Mouse (Mus musculus): ENCODE results near the gene Gm14214. TPM values are rescaled to one million over a fixed set of nuclear protein-coding genes. Genes with fewer than 3 reads are reported as not detected.

Gene Gm14214
- polyA plus RNA-seq, 1 experiment, result not detected

- no peak overlapping the region for H3K27ac ChIP-seq (ENCODE audit: insufficient read depth, low read depth, low read length)
- peaks cover 3% of the 10 kb centered on the region; the same call in 1 of the 2 replicates for H3K4me1 ChIP-seq (ENCODE audit: control insufficient read depth, insufficient read depth, low read length)
- TF ChIP-seq POLR2A (IDR thresholded peaks at IDR 0.05; ENCODE audit: low read depth, low read length), result no peak
- no peak for TF ChIP-seq CTCF (conservative IDR thresholded peaks at IDR 0.05; ENCODE audit: insufficient read depth, insufficient read length, low read depth, low read length)
- 40% methylated on average over 2 of the region's 2 CpGs for WGBS
- DNase-seq, result no peak
- H3K27me3 ChIP-seq (replicated peaks; ENCODE audit: control insufficient read depth, insufficient read depth, low read length), result no peaks in the 10 kb centered on the region
- no peak overlapping the region for H3K4me3 ChIP-seq (ENCODE audit: insufficient read depth, low read depth, low read length)
- H3K36me3 ChIP-seq (ENCODE audit: control insufficient read depth, insufficient read depth, low read length), result no peaks in the 10 kb centered on the region
These were observed 37.9 kb downstream of the Gm14214 start for GRCm38 (mm10) chr2:154731916-154732315.

DNA sequence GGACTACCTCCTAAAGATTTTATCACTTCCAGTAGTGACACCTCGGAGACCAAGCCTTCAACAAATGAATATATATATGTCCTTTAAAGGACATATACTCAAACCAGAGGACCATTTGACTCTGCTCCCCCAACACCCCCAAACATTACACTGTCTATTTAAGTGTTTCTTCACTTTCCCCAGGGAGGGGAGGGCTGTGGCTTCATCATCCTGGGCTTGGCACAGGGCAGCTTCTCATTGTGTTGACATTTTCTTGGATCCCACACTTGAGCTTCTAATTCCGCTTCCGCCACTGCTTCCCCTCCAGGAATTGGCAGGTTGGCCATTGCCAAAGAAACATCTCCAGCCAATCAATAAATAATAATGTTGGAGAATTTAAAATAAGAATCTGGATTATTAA, 39.0 kb downstream of the Gm14214 start:
- TF ChIP-seq CTCF (conservative IDR thresholded peaks at IDR 0.05; ENCODE audit: insufficient read depth, insufficient read length, low read depth, low read length) (no peak), POLR2A (IDR thresholded peaks at IDR 0.05; ENCODE audit: low read depth, low read length) (no peak)
- H3K4me3 ChIP-seq (ENCODE audit: insufficient read depth, low read depth, low read length), result no peak overlapping the region
- no peak overlapping the region for H3K27ac ChIP-seq (ENCODE audit: insufficient read depth, low read depth, low read length)
- WGBS, result 69% methylated on average over 3 of the region's 3 CpGs
- no peaks in the 10 kb centered on the region for H3K27me3 ChIP-seq (replicated peaks; ENCODE audit: control insufficient read depth, insufficient read depth, low read length)
- H3K36me3 ChIP-seq (ENCODE audit: control insufficient read depth, insufficient read depth, low read length), result no peaks in the 10 kb centered on the region
- H3K4me1 ChIP-seq (ENCODE audit: control insufficient read depth, insufficient read depth, low read length), result peaks cover 3% of the 10 kb centered on the region; the same call in 1 of the 2 replicates
- DNase-seq, result peak; percentile 33

- Histone ChIP-seq H3K4me1 (ENCODE audit: control insufficient read depth, insufficient read depth, low read length) (peaks cover 1% of the 10 kb centered on the region; the same call in 1 of the 2 replicates), H3K4me3 (ENCODE audit: insufficient read depth, low read depth, low read length) (no peak overlapping the region), H3K36me3 (ENCODE audit: control insufficient read depth, insufficient read depth, low read length) (no peaks in the 10 kb centered on the region), H3K27me3 (replicated peaks; ENCODE audit: control insufficient read depth, insufficient read depth, low read length) (no peaks in the 10 kb centered on the region), H3K27ac (ENCODE audit: insufficient read depth, low read depth, low read length) (no peak overlapping the region)
- WGBS, result 39% methylated on average over 3 of the region's 3 CpGs
- no peak for DNase-seq
- TF ChIP-seq POLR2A (IDR thresholded peaks at IDR 0.05; ENCODE audit: low read depth, low read length), result no peak
- TF ChIP-seq CTCF (conservative IDR thresholded peaks at IDR 0.05; ENCODE audit: insufficient read depth, insufficient read length, low read depth, low read length), result no peak
These were observed 40.1 kb downstream of the Gm14214 start for GRCm38 (mm10) chr2:154729737-154730136.

DNA sequence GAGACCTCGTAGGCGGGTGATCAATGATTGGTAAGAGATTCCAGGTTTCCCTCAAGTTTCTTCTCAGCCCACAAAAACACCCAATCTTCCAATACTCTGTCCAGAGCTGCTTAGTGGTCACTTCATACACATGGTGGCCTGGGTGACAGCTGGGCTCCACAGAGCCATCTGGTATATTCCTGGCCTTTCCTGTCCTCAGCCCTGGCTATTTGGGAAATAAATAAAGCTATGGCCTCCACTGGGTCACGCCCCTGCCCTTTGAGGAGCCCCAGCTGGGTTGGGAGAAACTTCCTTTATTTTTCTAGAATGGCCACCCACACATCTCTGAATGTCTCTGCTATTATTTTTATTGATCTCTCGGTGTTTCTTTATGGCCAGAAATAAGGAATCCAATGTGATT, 46.4 kb downstream of the Gm14214 start:
- no peak for TF ChIP-seq CTCF (conservative IDR thresholded peaks at IDR 0.05; ENCODE audit: insufficient read depth, insufficient read length, low read depth, low read length)
- no peak for TF ChIP-seq POLR2A (IDR thresholded peaks at IDR 0.05; ENCODE audit: low read depth, low read length)
- Histone ChIP-seq H3K36me3 (ENCODE audit: control insufficient read depth, insufficient read depth, low read length) (no peaks in the 10 kb centered on the region), H3K4me3 (ENCODE audit: insufficient read depth, low read depth, low read length) (no peak overlapping the region), H3K27me3 (replicated peaks; ENCODE audit: control insufficient read depth, insufficient read depth, low read length) (no peaks in the 10 kb centered on the region), H3K27ac (ENCODE audit: insufficient read depth, low read depth, low read length) (no peak overlapping the region), H3K4me1 (ENCODE audit: control insufficient read depth, insufficient read depth, low read length) (0 out of 2 replicates have a peak, but pooled peaks cover 1% of the 10 kb centered on the region)
- DNase-seq, result no peak
- 82% methylated on average over 4 of the region's 4 CpGs for WGBS

- H3K27me3 ChIP-seq (replicated peaks; ENCODE audit: control insufficient read depth, insufficient read depth, low read length), result no peaks in the 10 kb centered on the region
- H3K4me3 ChIP-seq (ENCODE audit: insufficient read depth, low read depth, low read length), result no peak overlapping the region
- no peak for DNase-seq
- H3K27ac ChIP-seq (ENCODE audit: insufficient read depth, low read depth, low read length), result no peak overlapping the region
- H3K4me1 ChIP-seq (ENCODE audit: control insufficient read depth, insufficient read depth, low read length), result 0 out of 2 replicates have a peak, but pooled peaks cover 3% of the 10 kb centered on the region
- WGBS, result 73% methylated on average over 2 of the region's 2 CpGs
- no peaks in the 10 kb centered on the region for H3K36me3 ChIP-seq (ENCODE audit: control insufficient read depth, insufficient read depth, low read length)
- no peak for TF ChIP-seq POLR2A (IDR thresholded peaks at IDR 0.05; ENCODE audit: low read depth, low read length)
- no peak for TF ChIP-seq CTCF (conservative IDR thresholded peaks at IDR 0.05; ENCODE audit: insufficient read depth, insufficient read length, low read depth, low read length)
These were observed 49.5 kb downstream of the Gm14214 start for GRCm38 (mm10) chr2:154720315-154720714.

Other genes with a start within 250 kb of the Gm14214 start
- 0.29 and 0.52 TPM in 2 replicates for gene 1700003F12Rik, start 222.9 kb downstream of the Gm14214 start, polyA plus RNA-seq (2012; rRNA removed)
- 0.05 TPM in 1 of 2 replicates, not detected in the other for gene Actl10, start 218.3 kb downstream of the Gm14214 start, polyA plus RNA-seq (2012; rRNA removed)
- gene Necab3, start 211.1 kb downstream of the Gm14214 start, polyA plus RNA-seq (2012; rRNA removed), result 1.5 and 1.8 TPM in 2 replicates
- 3.6 and 4.1 TPM in 2 replicates for gene E2f1, start 200.1 kb downstream of the Gm14214 start, polyA plus RNA-seq (2012; rRNA removed)
- 118 and 138 TPM in 2 replicates for gene Pxmp4, start 166.3 kb downstream of the Gm14214 start, polyA plus RNA-seq (2012; rRNA removed)
- 4.9 and 5.3 TPM in 2 replicates for gene Zfp341, start 156.7 kb downstream of the Gm14214 start, polyA plus RNA-seq (2012; rRNA removed)
- gene 4930519P11Rik, start 156.6 kb downstream of the Gm14214 start, polyA plus RNA-seq (2012; rRNA removed), result 0.57 and 0.86 TPM in 2 replicates
- 71.9 and 102 TPM in 2 replicates for gene Chmp4b, start 118.3 kb downstream of the Gm14214 start, polyA plus RNA-seq (2012; rRNA removed)
- gene Raly, start 21.1 kb upstream of the Gm14214 start, polyA plus RNA-seq (2012; rRNA removed), result 152 and 163 TPM in 2 replicates
- gene a, start 21.4 kb upstream of the Gm14214 start, polyA plus RNA-seq (2012; rRNA removed), result not detected in 2 replicates
- 9.9 and 15.2 TPM in 2 replicates for gene Eif2s2, start 122.9 kb upstream of the Gm14214 start, polyA plus RNA-seq (2012; rRNA removed)
- gene Gm14226, start 248.2 kb upstream of the Gm14214 start, polyA plus RNA-seq (2012; rRNA removed), result 0.76 and 0.89 TPM in 2 replicates